Mouse (Mus musculus) embryo, embryonic 9.5 days (tissue): ENCODE measurements around the gene Col26a1.

ENCODE experiments used
- DNase-seq: peaks from one replicate; pipeline ENCODE4 v3.0.0-alpha.2; 2017; ENCODE audit errors: extremely low spot score

Col26a1 gene

GRCm38 (mm10) chr5:136882788-136883439 lies at the start of gene Col26a1:
TSS of gene Col26a1 (minus strand) at chr5:136883209.
- DNase-seq, result peak; percentile 73

GRCm38 (mm10) chr5:136931896-136932295 lies 48.9 kb upstream of the Col26a1 start:
- DNase-seq, result no peak

GRCm38 (mm10) chr5:136929073-136929472 lies 46.1 kb upstream of the Col26a1 start:
- peak; percentile 84 for DNase-seq

GRCm38 (mm10) chr5:136923751-136924478 lies 40.9 kb upstream of the Col26a1 start:
- no peak for DNase-seq

GRCm38 (mm10) chr5:136922830-136923229 lies 39.8 kb upstream of the Col26a1 start:
- no peak for DNase-seq

GRCm38 (mm10) chr5:136919546-136920301 lies 36.7 kb upstream of the Col26a1 start:
- DNase-seq, result peak; percentile 28

- peak; percentile 90 for DNase-seq
These were observed 35.9 kb upstream of the Col26a1 start for GRCm38 (mm10) chr5:136918655-136919472.

- no peak for DNase-seq
These were observed 34.7 kb upstream of the Col26a1 start for GRCm38 (mm10) chr5:136917613-136918242.

GRCm38 (mm10) chr5:136914183-136914582 lies 31.2 kb upstream of the Col26a1 start:
- DNase-seq, result no peak

- peak; percentile 92 for DNase-seq
These were observed 25.2 kb upstream of the Col26a1 start, which contains the start of gene Ift22 for GRCm38 (mm10) chr5:136907991-136908857. TSS of gene Ift22 (plus strand) at chr5:136908150.

GRCm38 (mm10) chr5:136907587-136907986 lies 24.6 kb upstream of the Col26a1 start:
- DNase-seq, result no peak

- no peak for DNase-seq
These were observed 22.6 kb upstream of the Col26a1 start for GRCm38 (mm10) chr5:136905630-136906029.

GRCm38 (mm10) chr5:136904621-136905020 lies 21.6 kb upstream of the Col26a1 start:
- DNase-seq, result no peak

GRCm38 (mm10) chr5:136895529-136895963 lies 12.5 kb upstream of the Col26a1 start:
- no peak for DNase-seq

- DNase-seq, result no peak
These were observed 12.0 kb upstream of the Col26a1 start for GRCm38 (mm10) chr5:136894840-136895528.

GRCm38 (mm10) chr5:136888539-136889355 lies 5.7 kb upstream of the Col26a1 start:
- DNase-seq, result peak; percentile 35

GRCm38 (mm10) chr5:136886957-136887356 lies 3.9 kb upstream of the Col26a1 start:
- DNase-seq, result peak; percentile 58

GRCm38 (mm10) chr5:136882055-136882787 lies 788 bp downstream of the Col26a1 start:
- DNase-seq, result peak; percentile 33
